Comparison of ENCODE assay signal across 10 mouse cellular contexts in the genomic region with DNA sequence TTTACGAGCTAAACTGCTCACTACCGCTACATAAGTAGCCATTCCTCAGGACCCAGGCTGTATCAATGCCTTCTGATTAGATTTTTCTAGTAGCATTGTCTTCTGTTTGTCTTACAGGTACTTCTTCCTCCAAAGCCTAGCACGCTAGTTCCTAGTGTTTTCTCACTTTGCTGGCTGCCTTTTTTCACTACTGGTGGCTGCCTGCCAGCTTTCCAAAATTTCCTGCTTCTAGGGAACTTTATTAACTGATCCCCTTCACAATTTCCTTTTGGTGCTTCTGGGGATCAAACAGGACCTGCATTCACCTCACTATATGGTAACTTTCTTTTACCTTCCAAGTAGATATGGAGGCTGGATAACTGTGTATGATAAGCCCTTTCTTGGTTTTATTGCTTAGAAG. TPM values are rescaled to one million over a fixed set of nuclear protein-coding genes. Genes with fewer than 3 reads are reported as not detected.
DNase-seq lines count a peak whose midpoint lies in the region; ATAC-seq and TF ChIP-seq lines count a peak whose summit lies in the region.
"Had no signal": no experiment of that assay in that cellular context is flagged by ENCODE, and none has a peak within 500 bp of the region (broad histone marks: within the 10 kb centered on the region; RNA-seq: fewer than 3 reads in every experiment).

No protein-coding gene starts in this region.

- TF ChIP-seq POLR2A in CH12.LX (IDR thresholded peaks at IDR 0.05; ENCODE audit: low read depth, low read length), result no peak

- no peak for TF ChIP-seq RAD21 in CH12.LX (IDR thresholded peaks at IDR 0.05; ENCODE audit: low read depth, low read length)

- in situ Hi-C loops in CH12.LX (cut with MboI; ENCODE audit: low pct_ligation_motif_present, low pct_unique_long_range_greater_than_20kb, low sequenced_read_pairs), result loop anchor here (5.0 kb wide), 1 partner anchor 38 kb away; no protein-coding TSS in a partner anchor

- TF ChIP-seq CTCF in CH12.LX (conservative IDR thresholded peaks at IDR 0.05 in 1 of 2, IDR thresholded peaks at IDR 0.05 in 1 of 2; ENCODE audit: low read depth in 2 of 2, low read length in 2 of 2), result no peak
- no peak for TF ChIP-seq CTCF in heart, postnatal 0 days (IDR thresholded peaks at IDR 0.05; ENCODE audit: low read depth)

- H3K27me3 ChIP-seq in CH12.LX (replicated peaks), result no peaks in the 10 kb centered on the region
- H3K27me3 ChIP-seq in heart, postnatal 0 days (ENCODE audit: control insufficient read depth, insufficient read depth, low read length), result no peaks in the 10 kb centered on the region
- H3K27me3 ChIP-seq in liver, embryonic 12.5 days (replicated peaks), result no peaks in the 10 kb centered on the region

- H3K27ac ChIP-seq in CH12.LX (ENCODE audit: insufficient read depth, low read depth), result no peak overlapping the region
- no peak overlapping the region for H3K27ac ChIP-seq in heart, postnatal 0 days (ENCODE audit: low read depth)
- peak overlapping the region; percentile 89 for H3K27ac ChIP-seq in liver, embryonic 12.5 days

- H3K36me3 ChIP-seq in CH12.LX (replicated peaks in 1 of 2; ENCODE audit: control insufficient read depth in 1 of 2, insufficient read depth in 1 of 2, low read length in 1 of 2), result peaks cover 33 to 52% of the 10 kb centered on the region in 2 experiments
- peaks cover 31% of the 10 kb centered on the region for H3K36me3 ChIP-seq in heart, postnatal 0 days (replicated peaks; ENCODE audit: control insufficient read depth, insufficient read depth, low read length)
- H3K36me3 ChIP-seq in liver, embryonic 12.5 days, result peaks cover 66% of the 10 kb centered on the region

- DNase-seq in cerebellum, adult 9-10 months, result peak; percentile 46
- no peak for DNase-seq in cerebellum, adult 8-10 months
- DNase-seq in CH12.LX (ENCODE audit: extremely low read depth), result no peak
- no peak for DNase-seq in heart, postnatal 0 days (ENCODE audit: low spot score)
- no peak for DNase-seq in cerebellum, postnatal 4 days (ENCODE audit: low spot score in 2 of 2)
- DNase-seq in layer of hippocampus, postnatal 36 days, result no peak

- peaks cover 69% of the 10 kb centered on the region for H3K79me2 ChIP-seq in CH12.LX (replicated peaks; ENCODE audit: control insufficient read depth, extremely low read depth, insufficient read depth, poor library complexity, severe bottlenecking)

- WGBS in heart, postnatal 0 days, result 32% methylated on average over 3 of the region's 3 CpGs
- WGBS in liver, embryonic 12.5 days (ENCODE audit: insufficient replicate concordance), result 41% methylated on average over 3 of the region's 3 CpGs

- no peaks in the 10 kb centered on the region for H3K9me3 ChIP-seq in CH12.LX (replicated peaks; ENCODE audit: low read length)
- H3K9me3 ChIP-seq in heart, postnatal 0 days (replicated peaks; ENCODE audit: control insufficient read depth, low read length), result no peaks in the 10 kb centered on the region
- no peaks in the 10 kb centered on the region for H3K9me3 ChIP-seq in liver, embryonic 12.5 days (replicated peaks)

- H3K4me3 ChIP-seq in CH12.LX (replicated peaks in 1 of 3; ENCODE audit: low read depth in 2 of 3, low read length in 2 of 3, poor library complexity in 1 of 3), result peak overlapping the region; percentile 82 to 99 (median 99)
- peak overlapping the region; percentile 89 for H3K4me3 ChIP-seq in heart, postnatal 0 days (ENCODE audit: low read depth, low read length)
- peak overlapping the region; percentile 90 for H3K4me3 ChIP-seq in liver, embryonic 12.5 days

- H3K4me1 ChIP-seq in CH12.LX (ENCODE audit: control insufficient read depth in 1 of 2, insufficient read depth in 2 of 2), result peaks cover 32 to 68% of the 10 kb centered on the region in 2 experiments
- peaks cover 16% of the 10 kb centered on the region for H3K4me1 ChIP-seq in heart, postnatal 0 days (ENCODE audit: control insufficient read depth, insufficient read depth)
- peaks cover 59% of the 10 kb centered on the region for H3K4me1 ChIP-seq in liver, embryonic 12.5 days

- ATAC-seq in heart, postnatal 0 days (ENCODE audit: insufficient read depth, low read depth), result no peak
- ATAC-seq in liver, embryonic 12.5 days, result no peak
- no peak for ATAC-seq in megakaryocyte progenitor cell, adult 5-6 weeks (replicated peaks; ENCODE audit: poor library complexity)

- dilution Hi-C loops in CH12.LX (cut with MboI; ENCODE audit: extremely low pct_ligation_motif_present, extremely low pct_unique_long_range_greater_than_20kb, low sequenced_read_pairs), result no loop called here

- H3K9ac ChIP-seq in CH12.LX (ENCODE audit: insufficient read depth, low read depth), result peak overlapping the region; percentile 85
- peak overlapping the region; percentile 93 for H3K9ac ChIP-seq in heart, postnatal 0 days (replicated peaks; ENCODE audit: low read depth, low read length)
- H3K9ac ChIP-seq in liver, embryonic 12.5 days, result peak overlapping the region; percentile 96

- peak overlapping the region; percentile 96 for H3K4me2 ChIP-seq in CH12.LX (ENCODE audit: insufficient read depth, low read depth, poor library complexity, severe bottlenecking)
- H3K4me2 ChIP-seq in heart, postnatal 0 days (ENCODE audit: low read depth, low read length), result peak overlapping the region; percentile 82
- H3K4me2 ChIP-seq in liver, embryonic 12.5 days, result peak overlapping the region; percentile 82

- TF ChIP-seq EP300 in CH12.LX (IDR thresholded peaks at IDR 0.05; ENCODE audit: low read length), result no peak
- no peak for TF ChIP-seq EP300 in heart, postnatal 0 days (IDR thresholded peaks at IDR 0.05; ENCODE audit: low read depth)

TF ChIP-seq in CH12.LX, 34 proteins besides CTCF, POLR2A, EP300 and RAD21 (continues in another document):
- no peak for TF ChIP-seq CHD1 (IDR thresholded peaks at IDR 0.05; ENCODE audit: low read depth, low read length)
- no peak for TF ChIP-seq NELFE (IDR thresholded peaks at IDR 0.05; ENCODE audit: low read depth, low read length)
- TF ChIP-seq ETS1 (conservative IDR thresholded peaks at IDR 0.05; ENCODE audit: low read depth, low read length), result no peak
- TF ChIP-seq TCF12 (IDR thresholded peaks at IDR 0.05; ENCODE audit: low read depth, low read length), result no peak
- no peak for TF ChIP-seq NRF1 (IDR thresholded peaks at IDR 0.05; ENCODE audit: low read depth, low read length)
- TF ChIP-seq IRF4 (IDR thresholded peaks at IDR 0.05; ENCODE audit: low read depth, low read length), result no peak
- TF ChIP-seq GABPA (IDR thresholded peaks at IDR 0.05; ENCODE audit: insufficient replicate concordance, low read depth, low read length), result no peak
- no peak for TF ChIP-seq JUND (conservative IDR thresholded peaks at IDR 0.05; ENCODE audit: low read depth, low read length)

RNA-seq across cellular contexts. Expression of a gene that starts 1.2 kb away (rescaled TPM):
- total RNA-seq in CH12.LX (2012; rRNA removed) (165 and 169 TPM in 2 replicates), CH12.LX (2014; rRNA removed) (85.7 and 97.0 TPM in 2 replicates)
- 139 and 143 TPM in 2 replicates for polyA plus RNA-seq in CH12.LX (2012; ENCODE audit: insufficient read length, low read depth)
- 56.3 and 65.5 TPM in 2 replicates for total RNA-seq in heart, postnatal 0 days (2014; rRNA removed; ENCODE audit: low replicate concordance)
- 25.6 and 26.4 TPM in 2 replicates for polyA plus RNA-seq in heart, postnatal 0 days (2015; fragmentation: Nextera tagmentation; extraction: Ambion mirVana)
- polyA plus RNA-seq in liver, embryonic 12.5 days (2016; fragmentation: Nextera tagmentation; extraction: Ambion mirVana), result 61.9 TPM in 2 replicates
- total RNA-seq in megakaryocyte progenitor cell, adult 5-6 weeks (2015), result 112 and 118 TPM in 2 replicates
- 82.3 and 86.0 TPM in 2 replicates for total RNA-seq in megakaryocyte progenitor cell, adult 5-6 weeks (2017)
- 100 to 1,000 TPM; 111 to 118 TPM for total RNA-seq in layer of hippocampus, postnatal 36 days (2021)

RNA-seq across cellular contexts. Expression of a gene that starts 6.3 kb away (rescaled TPM):
- total RNA-seq in CH12.LX (2012; rRNA removed) (38.9 and 49.9 TPM in 2 replicates), CH12.LX (2014; rRNA removed) (15.7 and 17.2 TPM in 2 replicates)
- polyA plus RNA-seq in CH12.LX (2012; ENCODE audit: insufficient read length, low read depth), result 30.6 and 38.0 TPM in 2 replicates
- total RNA-seq in heart, postnatal 0 days (2014; rRNA removed; ENCODE audit: low replicate concordance), result 25.6 and 32.0 TPM in 2 replicates
- polyA plus RNA-seq in heart, postnatal 0 days (2015; fragmentation: Nextera tagmentation; extraction: Ambion mirVana), result 12.8 and 14.2 TPM in 2 replicates
- polyA plus RNA-seq in liver, embryonic 12.5 days (2016; fragmentation: Nextera tagmentation; extraction: Ambion mirVana), result 39.9 and 40.8 TPM in 2 replicates
- total RNA-seq in megakaryocyte progenitor cell, adult 5-6 weeks (2015), result 12.9 and 16.8 TPM in 2 replicates
- 14.1 and 17.7 TPM in 2 replicates for total RNA-seq in megakaryocyte progenitor cell, adult 5-6 weeks (2017)
- 10 to 100 TPM; 25.2 to 26.3 TPM for total RNA-seq in layer of hippocampus, postnatal 36 days (2021)

RNA-seq across cellular contexts. Expression of a gene that starts 10.4 kb away (rescaled TPM):
- not detected in 2 replicates for total RNA-seq in CH12.LX (2012; rRNA removed)
- not detected in 2 replicates for total RNA-seq in CH12.LX (2014; rRNA removed)
- polyA plus RNA-seq in CH12.LX (2012; ENCODE audit: insufficient read length, low read depth), result 11.1 and 53.2 TPM in 2 replicates
- total RNA-seq in heart, postnatal 0 days (2014; rRNA removed; ENCODE audit: low replicate concordance), result not detected in 2 replicates
- polyA plus RNA-seq in heart, postnatal 0 days (2015; fragmentation: Nextera tagmentation; extraction: Ambion mirVana), result not detected in 2 replicates
- not detected in 2 replicates for polyA plus RNA-seq in liver, embryonic 12.5 days (2016; fragmentation: Nextera tagmentation; extraction: Ambion mirVana)
- 1.5 and 2.5 TPM in 2 replicates for total RNA-seq in megakaryocyte progenitor cell, adult 5-6 weeks (2015)
- not detected in 2 replicates for total RNA-seq in megakaryocyte progenitor cell, adult 5-6 weeks (2017)
- total RNA-seq in layer of hippocampus, postnatal 36 days (2021), result 1 to 10 TPM in 1 of 2 experiments, under 1 TPM in 1; 0.99 to 2.3 TPM

RNA-seq across cellular contexts. Expression of a gene that starts 10.4 kb away (rescaled TPM):
- total RNA-seq in CH12.LX (2012; rRNA removed) (157 and 224 TPM in 2 replicates), CH12.LX (2014; rRNA removed) (198 and 218 TPM in 2 replicates)
- 161 and 176 TPM in 2 replicates for polyA plus RNA-seq in CH12.LX (2012; ENCODE audit: insufficient read length, low read depth)
- 28.4 and 31.4 TPM in 2 replicates for total RNA-seq in heart, postnatal 0 days (2014; rRNA removed; ENCODE audit: low replicate concordance)
- polyA plus RNA-seq in heart, postnatal 0 days (2015; fragmentation: Nextera tagmentation; extraction: Ambion mirVana), result 37.3 and 40.5 TPM in 2 replicates
- polyA plus RNA-seq in liver, embryonic 12.5 days (2016; fragmentation: Nextera tagmentation; extraction: Ambion mirVana), result 107 and 111 TPM in 2 replicates
- 51.4 and 70.0 TPM in 2 replicates for total RNA-seq in megakaryocyte progenitor cell, adult 5-6 weeks (2015)
- total RNA-seq in megakaryocyte progenitor cell, adult 5-6 weeks (2017), result 74.3 and 91.0 TPM in 2 replicates
- total RNA-seq in layer of hippocampus, postnatal 36 days (2021), result 10 to 100 TPM; 20.7 to 23.2 TPM

RNA-seq across cellular contexts. Expression of a gene that starts 15.3 kb away (rescaled TPM):
- total RNA-seq in CH12.LX (2012; rRNA removed) (not detected in 2 replicates), CH12.LX (2014; rRNA removed) (not detected in 2 replicates)
- polyA plus RNA-seq in CH12.LX (2012; ENCODE audit: insufficient read length, low read depth), result not detected in 2 replicates
- total RNA-seq in heart, postnatal 0 days (2014; rRNA removed; ENCODE audit: low replicate concordance), result not detected in 2 replicates
- not detected in 2 replicates for polyA plus RNA-seq in heart, postnatal 0 days (2015; fragmentation: Nextera tagmentation; extraction: Ambion mirVana)
- not detected in 2 replicates for polyA plus RNA-seq in liver, embryonic 12.5 days (2016; fragmentation: Nextera tagmentation; extraction: Ambion mirVana)
- not detected in 2 replicates for total RNA-seq in megakaryocyte progenitor cell, adult 5-6 weeks (2015)
- total RNA-seq in megakaryocyte progenitor cell, adult 5-6 weeks (2017), result not detected in 2 replicates
- total RNA-seq in layer of hippocampus, postnatal 36 days (2021), result not detected
- polyA plus RNA-seq: brain, embryonic 14.5 days; spleen, adult 2 months had no signal
